Mouse (Mus musculus) stomach, postnatal 0 days (tissue): ENCODE data around the gene Ints12.

Source experiments
- CTCF ChIP-seq: IDR thresholded peaks from 2 replicates; pipeline ENCODE4 v1.5.1; 2016; ENCODE audit warnings: antibody characterized with exemption, low read depth, mild to moderate bottlenecking, moderate library complexity
- EP300 ChIP-seq: optimal IDR thresholded peaks from 2 replicates; pipeline ENCODE3; 2016; ENCODE audit warnings: antibody characterized with exemption

- TF ChIP-seq CTCF (no peak), EP300 (no peak)
Measured at GRCm38 (mm10) chr3:133154683-133155082, 63.0 kb downstream of the Ints12 start.
